Mouse (Mus musculus): ENCODE results near the gene D8Ertd738e.

D8Ertd738e gene

DNA sequence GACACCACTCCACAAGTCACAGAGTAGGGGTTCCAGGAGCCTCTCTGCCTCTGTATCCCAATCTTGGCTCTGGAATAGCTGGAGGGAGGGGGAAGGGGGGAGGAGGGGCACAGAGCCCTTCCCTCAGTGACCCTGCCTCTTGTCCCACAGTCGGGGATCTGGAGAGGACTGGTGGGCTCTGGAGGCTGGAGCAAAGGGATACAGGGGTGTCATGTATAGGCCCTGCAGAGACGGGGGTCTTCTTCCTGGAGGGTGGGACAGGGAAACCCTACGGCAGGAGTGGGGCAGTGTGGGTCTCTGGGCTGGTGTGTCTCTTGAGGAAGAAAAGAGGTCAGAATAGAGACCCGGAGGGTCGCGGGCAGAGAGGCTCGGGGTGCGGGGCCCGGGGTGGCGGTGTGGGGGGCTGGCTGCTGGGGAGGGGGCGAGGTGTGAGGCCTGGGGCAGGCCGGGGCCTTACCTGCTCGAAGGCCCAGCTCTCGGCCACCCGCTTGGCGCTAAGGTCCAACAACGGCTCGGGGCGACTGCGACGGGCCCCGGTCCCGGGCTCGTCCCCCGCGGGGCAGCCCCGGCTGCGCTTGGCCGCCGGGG lies 13.0 kb downstream of the D8Ertd738e start:
- DNase-seq (ENCODE audit: low spot score), result peak; percentile 43

DNA sequence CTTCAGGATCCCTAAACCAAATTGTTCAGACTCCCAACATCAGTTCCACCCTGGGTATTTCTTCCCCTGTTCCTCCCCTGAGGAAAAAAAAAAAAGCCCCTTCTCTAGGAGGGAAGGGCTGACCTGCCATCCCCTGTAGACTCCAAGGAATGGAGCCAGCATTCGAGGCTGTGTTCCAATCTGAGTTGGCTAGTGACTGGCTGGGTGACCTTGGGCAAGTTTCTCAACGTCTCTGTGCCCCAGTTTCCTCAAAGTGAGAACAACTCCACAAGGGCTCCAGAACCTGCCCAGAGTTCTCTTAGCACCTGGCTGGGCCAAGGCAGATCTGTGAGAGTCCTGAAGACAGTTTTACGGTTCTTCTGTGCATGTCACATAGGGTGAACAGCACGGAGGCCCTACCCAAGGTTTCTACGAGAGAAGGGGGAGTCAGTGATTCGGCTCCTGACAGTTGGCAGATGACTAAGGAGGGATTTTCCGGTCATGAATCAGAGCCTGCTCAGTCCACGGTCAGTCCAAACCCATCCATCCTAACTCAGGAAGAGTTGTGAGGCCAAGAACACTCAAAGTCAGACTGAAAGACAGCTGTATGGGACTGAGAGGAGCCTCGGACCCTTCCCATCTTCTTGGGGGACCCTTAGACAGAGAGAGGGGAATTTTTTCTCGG lies 13.6 kb downstream of the D8Ertd738e start:
- no peak for DNase-seq (ENCODE audit: low spot score)

DNA sequence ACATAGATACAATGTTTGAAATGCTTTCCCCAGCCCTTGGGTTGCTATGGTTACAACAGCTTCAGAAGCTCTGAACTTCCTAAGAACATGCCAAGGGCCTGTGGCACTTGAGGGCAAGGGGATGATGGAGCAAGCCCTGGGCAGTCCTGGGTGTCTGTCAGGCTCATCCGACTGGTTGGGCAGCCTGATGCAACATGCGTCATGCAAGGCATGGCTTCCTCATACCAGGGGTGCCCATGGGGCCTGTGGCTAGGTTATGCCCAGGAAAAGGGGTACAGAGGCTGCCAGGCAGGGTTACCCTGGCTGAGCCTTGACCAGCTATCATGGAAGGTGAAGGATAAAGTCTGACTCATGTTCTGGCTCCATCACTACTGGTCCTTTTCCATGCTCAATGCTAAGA lies 16.5 kb downstream of the D8Ertd738e start:
- no peak for DNase-seq (ENCODE audit: low spot score)

DNA sequence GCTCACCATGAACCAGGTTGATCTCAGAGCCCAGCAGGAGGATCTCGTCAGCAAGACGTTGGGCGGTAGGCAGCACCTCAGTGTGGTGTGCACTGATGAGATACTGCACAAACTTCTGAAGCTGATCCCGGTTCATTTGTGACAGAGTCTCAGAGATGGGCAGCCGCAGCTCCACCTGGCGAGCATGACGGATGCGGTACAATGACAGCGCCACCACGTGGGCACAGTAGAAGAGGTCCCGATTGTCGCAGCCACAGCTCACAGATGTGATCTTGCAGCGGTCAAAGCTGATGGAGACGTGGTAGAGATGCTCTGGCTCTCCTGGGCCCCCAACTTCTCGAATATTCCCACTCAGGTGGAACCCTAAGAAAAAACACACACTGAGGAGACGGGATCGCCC lies 18.8 kb downstream of the D8Ertd738e start:
- DNase-seq (ENCODE audit: low spot score), result no peak

DNA sequence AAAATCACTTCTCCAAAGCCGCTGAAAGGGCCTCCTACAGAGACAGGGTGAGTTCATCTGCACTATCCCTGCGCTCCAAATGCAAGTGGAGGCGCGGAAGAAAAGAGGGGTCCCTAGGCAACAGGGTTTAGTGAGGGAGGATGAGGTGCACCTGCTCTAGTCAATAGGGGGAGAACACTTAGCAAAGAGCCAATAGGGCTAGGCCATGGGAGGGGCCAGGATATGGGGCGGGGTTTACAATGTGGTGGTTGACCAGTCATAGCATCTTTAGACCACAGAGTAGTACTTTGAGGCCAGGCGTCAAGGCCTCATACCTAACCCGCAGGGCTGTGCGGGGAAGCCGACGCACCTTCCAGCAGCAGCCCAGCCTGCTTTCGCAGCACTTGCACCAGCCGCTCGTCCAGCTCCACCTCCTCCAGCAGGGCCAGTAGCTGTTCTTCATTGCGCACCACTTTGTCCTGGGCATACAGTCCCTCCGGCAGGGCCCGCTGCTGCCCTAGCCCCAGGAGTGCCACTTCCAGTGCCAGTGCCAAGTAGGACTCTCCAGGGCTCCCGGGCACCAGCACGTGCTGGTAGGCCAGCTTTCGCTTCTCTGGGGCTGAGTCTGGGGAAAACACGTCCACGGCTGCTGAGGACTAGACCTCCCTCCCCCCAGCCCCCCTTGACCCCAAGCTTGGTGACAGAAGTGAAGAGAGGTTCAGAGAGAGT lies 26.0 kb downstream of the D8Ertd738e start:
- no peak for DNase-seq (ENCODE audit: low spot score)

DNA sequence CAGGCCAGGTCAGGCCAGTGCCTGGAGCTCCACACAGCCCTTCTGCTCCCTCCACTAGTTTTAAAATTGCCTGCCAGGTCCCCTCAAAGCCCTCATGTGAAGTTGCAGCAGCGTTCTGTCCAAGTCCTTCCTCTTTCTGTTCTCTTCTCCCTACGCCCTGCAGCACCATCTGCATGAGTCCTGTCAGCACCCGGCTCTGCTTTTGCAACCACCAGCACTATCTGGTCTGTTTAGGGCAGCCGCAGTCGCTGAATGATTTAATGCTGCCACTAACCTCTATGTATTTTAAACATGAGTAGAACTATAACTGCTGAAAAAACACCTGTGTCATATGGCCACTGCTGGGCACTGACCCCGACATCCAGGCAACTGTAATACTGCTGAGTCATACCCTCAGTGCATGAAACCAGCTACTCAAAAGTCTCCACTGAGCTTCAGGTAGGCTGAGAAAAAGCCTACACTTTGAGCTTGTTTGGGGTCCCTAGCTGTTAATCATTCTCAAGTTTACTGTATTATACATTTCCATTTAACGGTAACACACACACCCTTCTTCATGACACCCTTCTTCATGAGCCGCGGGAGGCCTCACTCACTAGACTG lies 26.9 kb downstream of the D8Ertd738e start:
- DNase-seq (ENCODE audit: low spot score), result no peak

DNA sequence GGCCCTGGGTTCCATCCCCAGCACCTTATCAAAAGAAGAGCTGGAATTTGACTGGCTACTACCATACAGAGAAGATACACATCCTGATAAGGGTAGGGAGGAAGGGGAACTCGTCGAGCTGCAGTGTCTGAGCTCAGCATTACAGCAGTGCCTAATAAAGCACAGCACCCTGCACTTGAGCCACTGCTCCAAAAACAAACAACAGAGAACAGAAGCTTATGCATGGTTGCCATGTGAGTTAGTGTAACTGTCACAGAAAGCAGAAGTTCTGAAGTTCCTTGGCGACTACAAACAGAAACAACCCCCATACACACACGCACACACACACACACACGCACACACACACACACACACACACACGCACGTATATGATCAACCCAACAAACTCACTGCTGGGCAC lies 29.4 kb downstream of the D8Ertd738e start:
- no peak for DNase-seq (ENCODE audit: low spot score)

DNA sequence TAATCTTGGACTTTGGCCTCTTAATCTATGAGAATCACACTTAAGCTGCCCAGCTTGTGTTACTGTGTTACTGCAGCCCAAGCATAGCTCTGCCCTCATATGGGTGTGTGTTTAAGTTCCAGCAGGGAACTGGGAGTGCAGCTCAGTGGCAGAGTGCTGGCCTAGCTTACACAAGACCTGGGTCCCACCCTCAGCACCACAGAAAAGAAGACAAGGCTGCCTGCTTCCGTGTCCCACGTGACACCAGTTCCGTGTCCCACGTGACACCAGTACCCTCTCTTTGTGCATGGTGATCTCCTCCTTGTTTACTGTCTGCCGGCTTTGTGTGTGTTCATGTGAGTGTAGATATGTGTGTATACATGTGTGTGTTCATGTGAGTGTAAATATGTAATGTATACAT lies 31.4 kb downstream of the D8Ertd738e start:
- no peak for DNase-seq (ENCODE audit: low spot score)

DNA sequence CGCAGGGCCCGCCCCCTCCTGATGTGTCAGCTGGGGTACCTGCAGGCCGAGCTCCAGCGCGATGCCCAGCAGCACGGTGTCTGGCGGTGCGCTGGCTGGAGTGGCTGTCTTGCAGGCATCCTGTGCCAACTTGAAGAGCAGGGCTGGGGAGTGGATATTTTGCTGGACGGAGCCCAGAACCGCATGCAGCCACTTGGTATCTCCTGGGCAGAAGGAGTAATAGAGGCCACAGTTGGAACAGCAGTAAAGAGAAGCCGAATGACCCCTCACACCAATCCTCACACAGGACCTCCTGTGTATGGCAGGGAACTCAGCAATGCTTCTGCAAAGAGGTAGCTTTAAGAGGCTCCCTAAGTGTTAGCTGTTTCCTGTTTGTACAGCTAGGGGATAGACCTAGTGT lies 32.3 kb downstream of the D8Ertd738e start:
- no peak for DNase-seq (ENCODE audit: low spot score)

DNA sequence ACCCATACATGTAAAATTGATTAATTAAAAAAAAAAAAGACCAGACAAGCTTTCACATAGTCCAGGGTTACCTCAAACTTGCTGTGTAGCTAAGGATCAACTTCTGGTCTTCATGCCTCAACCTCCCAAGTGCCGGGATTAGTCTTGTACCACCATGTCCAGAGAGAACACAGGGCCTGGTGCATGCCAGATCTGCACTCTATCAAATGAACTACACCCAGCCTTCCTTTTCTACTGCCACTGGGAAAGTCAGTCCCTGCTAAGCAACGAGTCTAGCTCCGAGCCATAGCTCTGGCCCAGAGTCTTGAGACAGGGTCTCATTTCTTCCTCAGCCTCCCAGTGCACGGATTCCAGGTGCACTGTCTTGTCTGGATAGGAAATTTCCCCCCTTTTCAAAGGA lies 36.2 kb downstream of the D8Ertd738e start:
- no peak for DNase-seq (ENCODE audit: low spot score)

DNA sequence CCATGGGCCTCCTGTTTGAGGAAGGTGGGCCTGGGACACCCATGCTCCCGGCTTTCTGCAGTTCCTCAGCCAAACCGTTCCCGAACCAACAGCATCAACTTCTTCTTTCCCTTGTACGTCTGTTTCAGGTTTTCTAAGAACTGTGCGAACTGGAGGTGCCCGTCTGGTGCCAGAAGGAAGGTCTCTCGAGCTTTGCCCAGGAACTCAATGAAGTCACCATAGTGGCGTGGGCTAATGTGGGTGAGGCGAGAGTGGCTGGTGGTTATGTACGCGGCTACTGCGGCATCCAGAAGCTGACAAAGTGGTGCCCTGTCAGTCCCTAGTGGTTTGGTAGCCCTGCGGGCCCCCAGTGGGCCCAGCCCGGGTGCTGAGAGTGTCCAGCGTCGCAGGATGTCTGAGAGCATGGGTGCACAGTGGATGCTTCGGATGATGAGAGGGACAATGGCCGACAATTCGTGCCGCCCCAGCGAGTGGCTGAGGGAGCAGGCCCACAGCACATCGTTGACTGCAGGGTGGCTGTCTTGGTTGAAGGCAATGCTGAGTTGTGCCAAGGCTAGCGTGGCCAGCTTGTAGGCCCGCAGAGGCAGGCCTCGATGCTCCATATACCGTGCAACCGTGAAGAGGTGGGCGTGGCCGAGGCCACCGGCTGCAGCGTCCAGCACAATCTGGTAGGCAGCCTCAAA lies 37.5 kb downstream of the D8Ertd738e start:
- no peak for DNase-seq (ENCODE audit: low spot score)

DNA sequence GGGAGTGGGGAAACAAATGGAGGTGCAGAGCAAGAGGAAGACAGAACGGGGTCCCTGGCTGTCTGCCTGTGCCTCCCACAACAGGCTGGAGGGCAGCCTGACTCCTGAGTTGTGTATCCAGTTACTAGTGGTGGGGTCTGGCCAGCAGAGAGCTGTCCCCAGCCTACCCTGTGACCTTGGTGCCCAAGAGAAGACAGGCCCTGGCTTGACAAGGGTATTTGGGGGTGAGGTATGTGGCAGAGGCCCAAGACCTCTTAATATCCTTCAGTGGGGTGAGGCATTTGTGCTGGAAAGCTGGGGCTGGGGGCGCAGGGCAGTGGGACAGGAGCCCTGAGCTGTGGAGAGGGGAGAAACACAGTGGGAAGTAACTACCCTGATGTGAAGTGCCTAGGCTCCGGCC lies 38.3 kb downstream of the D8Ertd738e start:
- no peak for DNase-seq (ENCODE audit: low spot score)

DNA sequence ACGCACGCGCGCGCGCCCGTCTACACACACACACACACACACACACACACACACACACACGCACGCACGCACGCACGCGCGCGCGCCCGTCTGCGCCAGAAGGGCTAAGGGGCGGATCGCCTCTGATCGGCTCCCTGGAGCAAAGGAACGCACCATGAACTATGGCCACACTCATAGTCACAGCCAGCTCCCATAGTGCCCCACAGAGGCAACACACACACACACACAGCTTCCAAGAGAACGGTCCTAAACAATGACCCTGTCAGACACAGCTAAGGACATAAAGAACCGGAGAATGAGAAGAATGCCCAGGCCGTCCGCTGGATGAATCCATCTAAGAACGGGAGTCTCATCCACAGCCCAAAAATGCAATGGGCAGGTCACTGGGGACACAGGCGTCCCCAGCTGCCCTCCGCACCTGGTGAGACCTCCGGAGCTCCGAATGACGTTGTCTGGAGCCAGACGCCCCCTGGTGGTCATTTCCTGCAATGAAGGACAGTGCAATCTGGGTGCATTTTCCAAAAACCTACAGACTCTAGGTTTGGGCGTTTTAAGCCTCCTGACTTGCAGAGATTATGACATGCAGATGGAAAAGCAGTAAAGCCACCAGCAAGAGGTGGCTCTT lies 39.2 kb downstream of the D8Ertd738e start:
- peak; percentile 58 for DNase-seq (ENCODE audit: low spot score)

DNA sequence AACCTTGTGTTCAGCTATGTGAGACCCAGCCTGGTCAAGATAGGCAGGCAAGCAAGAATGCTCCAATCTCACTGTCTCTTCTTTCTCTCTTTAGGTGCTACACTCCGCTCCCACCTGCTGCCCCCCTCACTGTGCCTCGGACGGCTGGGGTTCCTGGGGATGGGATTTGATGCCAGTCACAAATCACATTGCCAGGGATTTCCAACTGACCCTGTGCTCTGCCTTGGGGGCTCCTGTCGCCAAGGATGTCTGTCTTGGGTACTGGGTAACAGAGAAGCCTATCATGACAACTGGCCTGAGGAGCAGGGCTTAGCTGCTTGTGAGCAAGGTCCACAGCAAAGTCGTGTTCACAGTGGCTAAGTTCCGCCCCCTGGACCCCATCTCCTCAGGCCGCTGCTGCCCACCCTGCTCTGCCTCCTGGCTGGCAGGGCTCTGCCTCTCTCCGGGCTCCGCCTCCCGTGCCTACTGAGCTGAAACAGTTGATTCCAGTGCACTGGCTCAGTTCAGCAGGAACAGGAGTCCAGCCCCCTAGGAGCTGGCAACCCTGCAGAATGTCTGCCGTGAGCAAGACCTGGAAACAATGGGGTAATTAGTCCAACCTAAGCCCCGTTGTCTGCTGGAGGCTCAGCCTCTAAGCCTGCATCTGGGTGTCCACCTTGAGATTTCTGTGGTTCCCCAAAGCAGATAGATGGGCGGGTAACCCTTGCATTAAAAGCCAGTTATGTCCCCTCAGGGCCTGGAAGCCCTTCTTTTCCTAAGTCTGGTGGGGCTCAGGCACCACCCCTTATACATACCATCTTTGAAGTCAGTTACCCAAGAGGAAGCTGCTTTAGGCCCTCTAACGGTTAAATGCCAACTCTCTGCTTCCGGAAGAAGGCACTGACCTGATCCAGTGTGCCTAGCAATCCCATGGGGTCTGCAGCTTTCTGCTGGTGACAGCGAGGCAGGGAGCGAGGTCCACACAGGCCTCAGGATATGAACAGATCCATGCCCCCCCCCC lies 40.8 kb downstream of the D8Ertd738e start:
- DNase-seq (ENCODE audit: low spot score), result no peak

DNA sequence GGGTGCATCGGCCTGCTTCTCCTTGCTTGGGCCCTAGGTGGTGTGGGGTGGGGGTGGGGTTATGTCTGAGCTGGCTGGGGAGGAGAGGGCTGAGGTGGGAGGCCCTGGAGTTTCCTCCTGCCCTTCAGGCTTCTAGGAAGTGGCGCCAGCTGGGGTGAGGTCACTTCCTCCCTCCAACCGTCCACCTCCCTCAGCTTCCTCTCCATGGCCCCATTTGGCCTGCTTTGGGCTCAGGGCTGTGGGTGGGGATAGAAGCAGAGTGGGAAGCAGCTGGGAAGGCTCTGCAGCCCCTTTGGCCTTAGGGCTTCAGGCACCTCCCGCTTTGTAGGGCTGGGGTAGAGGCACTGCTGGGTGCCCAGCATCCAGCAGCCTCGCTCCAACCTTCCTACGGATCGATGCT lies 41.7 kb downstream of the D8Ertd738e start:
- DNase-seq (ENCODE audit: low spot score), result no peak

DNA sequence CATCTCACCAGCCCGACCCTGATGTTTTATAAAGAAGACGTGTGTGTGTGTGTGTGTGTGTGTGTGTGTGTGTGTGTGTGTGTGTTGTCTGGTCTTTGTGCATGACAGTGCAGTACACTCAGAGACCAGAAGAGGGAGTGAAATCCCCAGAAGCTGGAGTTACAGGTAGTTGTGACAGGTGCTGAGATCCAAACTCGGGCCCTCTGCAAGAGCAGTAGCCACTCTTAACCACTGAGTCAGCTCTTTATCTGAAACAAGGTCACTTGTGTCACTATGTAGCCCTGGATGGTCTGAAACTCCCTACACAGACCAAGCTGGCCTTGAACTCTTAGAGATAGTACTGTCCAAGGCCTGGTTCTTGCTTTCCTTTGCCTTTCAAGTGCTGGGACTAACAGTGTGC lies 42.9 kb downstream of the D8Ertd738e start:
- DNase-seq (ENCODE audit: low spot score), result no peak

DNA sequence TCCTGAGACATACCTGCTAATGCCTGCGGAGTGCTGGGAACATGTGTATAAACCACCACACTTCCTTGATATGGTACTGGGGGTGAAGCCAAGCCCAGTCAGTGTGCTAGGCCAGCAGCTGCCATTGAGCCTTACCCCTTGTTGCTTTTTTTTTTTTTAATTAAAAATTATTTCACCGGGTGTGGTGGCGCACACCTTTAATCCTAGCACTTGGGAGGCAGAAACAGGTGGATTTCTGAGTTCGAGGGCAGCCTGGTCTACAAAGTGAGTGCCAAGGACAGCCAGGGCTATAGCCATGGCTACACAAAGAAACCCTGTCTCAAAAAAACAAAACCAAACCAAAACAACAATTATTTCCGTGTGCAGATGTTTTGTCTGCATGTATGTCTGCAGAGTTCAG lies 44.4 kb downstream of the D8Ertd738e start:
- no peak for DNase-seq (ENCODE audit: low spot score)

DNA sequence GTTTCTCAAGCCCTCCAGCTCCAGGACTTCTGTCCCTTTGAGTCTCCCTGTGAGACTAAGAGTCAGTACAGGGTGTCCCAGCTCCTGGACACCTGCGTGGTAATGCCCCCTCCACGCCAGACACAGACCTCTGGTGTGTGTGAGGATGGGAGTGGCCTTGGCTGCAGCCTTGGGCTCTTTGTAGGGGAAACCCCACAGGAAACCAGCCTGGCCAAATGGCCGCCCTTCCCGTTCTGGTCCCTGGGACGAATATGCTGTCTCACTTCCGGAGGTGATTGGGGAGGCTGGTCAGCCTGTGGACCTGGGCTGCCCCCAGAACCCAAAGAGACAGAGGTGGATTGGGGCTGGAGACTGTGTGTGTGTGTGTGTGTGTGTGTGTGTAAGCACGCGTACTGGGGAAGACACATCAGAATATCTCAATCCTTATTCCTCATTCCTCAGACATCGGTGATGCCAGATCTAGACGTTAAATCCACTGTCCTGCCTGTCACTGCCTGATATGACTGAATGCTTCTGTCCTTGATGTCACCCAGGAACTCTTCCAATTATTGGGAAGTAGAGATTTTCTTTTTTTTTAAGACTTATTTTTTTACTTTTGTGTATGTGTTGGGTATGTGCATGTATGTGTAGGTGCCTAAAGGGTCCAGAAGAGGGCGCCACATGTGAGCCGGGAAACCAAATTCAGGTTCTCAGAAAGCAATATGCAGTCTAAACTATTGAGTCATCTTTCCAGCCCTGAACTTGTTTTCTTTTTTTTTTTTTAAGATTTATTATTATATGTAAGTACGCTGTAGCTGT lies 45.3 kb downstream of the D8Ertd738e start:
- peak; percentile 58 for DNase-seq (ENCODE audit: low spot score)

DNA sequence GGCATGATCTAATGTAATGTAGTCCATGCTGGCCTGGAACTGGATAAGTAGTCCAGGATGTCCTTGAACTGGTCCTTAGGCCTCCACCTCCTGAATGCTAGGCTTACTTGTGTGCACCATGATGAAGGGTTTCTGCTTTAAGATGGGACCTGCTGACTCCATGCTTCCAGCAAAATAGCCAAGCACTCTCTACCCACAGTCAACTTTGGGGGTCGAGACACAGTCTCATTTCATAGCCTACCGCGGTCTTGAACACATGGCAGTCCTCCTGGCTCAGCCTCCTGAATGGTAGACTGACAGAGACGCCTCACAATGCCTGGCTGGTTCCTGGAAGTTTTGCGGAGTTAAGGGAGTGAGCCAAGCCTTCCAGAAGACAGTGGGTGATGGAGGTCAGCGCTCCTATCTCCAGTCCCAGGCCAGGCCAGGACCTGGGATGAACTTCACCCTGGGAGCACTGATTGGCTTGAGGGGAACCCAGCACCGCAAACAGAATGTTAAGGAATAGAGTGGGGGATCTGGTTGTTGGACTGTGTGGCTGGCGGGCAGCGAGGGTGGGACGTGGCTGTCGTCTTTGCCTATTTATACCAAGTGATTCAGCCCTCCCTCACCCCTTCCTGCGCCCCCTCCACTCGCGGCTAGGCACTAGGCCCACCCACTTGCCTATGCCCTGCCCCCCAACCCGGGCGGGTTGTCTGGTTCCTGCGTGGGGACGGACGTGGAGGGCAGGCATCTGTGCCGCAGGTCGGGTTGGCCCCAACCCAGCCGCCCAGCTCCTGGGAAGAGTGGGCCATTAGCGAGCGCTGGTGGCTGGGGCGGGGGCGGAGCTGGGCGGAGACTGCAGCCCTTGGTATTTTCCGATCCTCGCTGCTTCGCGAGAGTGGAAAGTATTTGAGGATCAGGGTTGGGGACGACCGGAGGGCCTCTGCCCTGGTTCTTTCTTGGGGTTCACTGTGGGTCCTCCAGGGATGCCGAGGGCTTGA lies 46.3 kb downstream of the D8Ertd738e start:
- peak; percentile 68 for DNase-seq (ENCODE audit: low spot score)
